Mouse (Mus musculus) activated CD4-positive, CD25-positive, alpha-beta regulatory T cell, adult 4 months (primary cell): Measurements from ENCODE around the gene Qk. TPM values are rescaled to one million over a fixed set of nuclear protein-coding genes. Genes with fewer than 3 reads are reported as not detected.

ENCODE experiments used
- ATAC-seq: one replicate; pipeline ENCODE4 v1.8.0; 2017
- polyA plus RNA-seq, 2 experiments: library from polyadenylated mRNA; unstranded; fragments of 100-300 nt; shearing (Covaris generic); gene quantifications; one replicate each; pipeline ENCODE4 v1.2.1; 2017

Qk gene
- polyA plus RNA-seq = 10 to 100 TPM; 10.5 to 13.4 TPM

DNA sequence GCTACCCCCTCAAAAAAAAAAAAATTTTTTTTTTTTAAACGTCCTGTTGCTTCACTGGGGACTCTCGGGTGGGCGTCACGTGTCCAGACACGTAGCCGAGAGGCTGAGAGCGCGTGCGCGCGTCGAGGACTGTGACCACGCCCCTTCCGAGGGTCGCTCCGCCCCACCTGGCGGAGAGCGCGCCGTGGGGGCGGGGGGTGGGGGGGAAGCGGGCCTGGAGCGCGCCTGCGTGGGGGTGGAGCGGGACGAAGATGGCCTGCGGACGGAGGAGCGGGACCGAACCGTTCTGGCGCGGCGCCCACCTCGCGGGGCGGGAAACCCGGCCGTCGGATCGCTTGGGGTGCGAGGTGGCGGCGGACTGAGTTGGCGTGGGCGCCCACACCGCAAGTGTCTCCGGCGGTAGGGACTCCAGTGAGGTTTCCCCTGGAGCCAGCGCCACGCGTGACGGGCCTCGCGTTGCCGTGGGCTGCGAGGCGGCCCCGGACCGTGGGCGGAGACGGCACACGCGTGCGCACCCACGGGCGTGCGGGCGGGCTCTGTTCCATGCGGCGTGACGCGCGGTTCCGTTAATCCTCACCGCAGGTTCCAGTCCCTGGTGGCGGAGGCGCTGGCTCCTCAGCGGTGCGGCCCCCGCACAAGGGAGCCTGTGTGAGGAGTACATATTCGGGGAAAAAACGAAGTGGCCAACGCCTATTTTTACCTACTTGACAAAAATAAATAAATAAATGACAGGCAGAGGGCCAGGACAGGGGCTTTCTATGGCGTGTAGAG lies at the start of gene Qk:
Qk (minus strand) TSS at position 170 of the 771 bp plus-strand sequence.
- peak; percentile 62 for ATAC-seq

DNA sequence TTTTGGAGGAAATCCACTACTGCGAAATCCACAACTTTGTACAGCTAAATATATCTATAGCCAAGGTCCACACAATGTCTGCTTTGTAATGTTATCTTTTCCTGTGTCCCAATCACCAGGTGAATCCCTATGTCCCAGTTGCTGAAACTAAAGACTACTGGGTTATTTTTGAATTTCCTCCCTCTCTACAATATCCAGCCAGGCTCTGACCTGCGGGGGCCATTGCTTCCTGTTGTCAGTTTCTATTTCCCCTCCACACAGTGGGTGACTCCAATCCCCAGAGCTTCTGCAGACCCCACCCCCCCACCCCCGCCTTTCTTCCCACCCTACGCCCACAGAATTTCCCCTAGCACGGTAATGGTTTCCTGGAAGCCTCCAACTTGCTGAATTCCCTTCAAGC lies 47.4 kb upstream of the Qk start:
- no peak for ATAC-seq

- no peak for ATAC-seq
These were observed 46.9 kb upstream of the Qk start for GRCm38 (mm10) chr17:10366577-10366976.

DNA sequence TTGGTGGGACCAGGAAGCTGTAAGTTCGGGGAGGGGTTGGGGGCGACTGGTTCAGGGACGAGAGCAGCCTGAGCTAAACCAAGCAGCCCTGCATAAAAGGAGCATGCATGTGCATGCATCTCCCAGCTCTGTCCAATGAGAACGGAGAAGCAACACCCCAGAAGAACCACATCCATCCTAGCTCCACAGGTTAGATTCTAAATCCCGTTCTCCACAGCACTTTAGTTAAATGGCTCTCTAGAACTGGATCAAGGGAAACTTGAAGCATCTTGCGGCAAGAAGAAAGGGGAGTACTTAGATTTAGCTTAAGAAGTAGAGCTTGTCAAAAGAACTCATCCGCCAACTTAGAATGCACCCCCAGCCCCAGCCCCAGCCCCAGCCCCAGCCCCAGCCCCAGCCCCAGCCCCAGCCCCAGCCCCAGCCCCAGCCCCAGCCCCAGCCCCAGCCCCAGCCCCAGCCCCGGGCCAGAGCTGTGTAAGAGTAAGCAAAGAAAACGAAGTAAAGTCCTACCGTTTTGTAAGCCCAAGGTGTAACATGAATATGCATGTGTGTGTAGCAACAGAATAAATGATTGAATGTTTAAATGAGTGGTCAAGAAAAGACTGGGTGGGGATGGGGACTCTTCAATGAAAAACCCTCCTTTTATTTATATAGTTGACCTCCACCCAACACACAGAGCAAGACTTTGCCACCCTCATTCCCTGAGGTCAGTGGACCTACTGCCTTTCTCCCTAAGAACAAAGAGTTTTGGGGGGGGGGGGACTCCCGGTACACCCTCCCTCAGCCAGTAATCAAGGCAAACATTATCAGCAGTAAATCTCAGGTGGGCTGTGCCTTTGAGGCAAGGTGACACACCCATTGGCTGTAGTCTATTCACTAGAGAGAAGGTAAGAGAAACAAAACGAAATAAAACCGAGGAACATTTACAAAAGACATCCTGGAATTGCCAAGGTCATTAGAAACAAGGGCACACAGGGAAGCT lies 46.1 kb upstream of the Qk start:
- no peak for ATAC-seq

DNA sequence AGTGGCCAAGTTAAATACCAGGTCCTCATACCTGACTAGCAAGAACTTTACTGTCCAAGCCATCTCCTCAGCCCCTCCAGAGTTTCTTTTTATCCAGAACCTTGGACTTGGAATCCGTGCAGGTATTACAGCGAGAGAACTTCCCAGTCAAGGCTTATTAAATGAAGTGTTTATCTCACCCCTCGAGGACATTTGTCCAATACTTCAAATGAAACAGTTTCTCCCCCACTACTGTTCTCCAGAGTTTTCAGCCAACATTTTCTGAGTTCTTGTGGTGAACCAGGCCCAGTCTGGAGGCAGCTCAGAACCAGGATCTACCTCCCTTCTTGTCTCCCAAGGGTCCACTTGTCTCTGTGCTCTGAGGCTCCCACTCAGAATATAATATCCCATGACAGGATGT lies 43.5 kb upstream of the Qk start:
- no peak for ATAC-seq

DNA sequence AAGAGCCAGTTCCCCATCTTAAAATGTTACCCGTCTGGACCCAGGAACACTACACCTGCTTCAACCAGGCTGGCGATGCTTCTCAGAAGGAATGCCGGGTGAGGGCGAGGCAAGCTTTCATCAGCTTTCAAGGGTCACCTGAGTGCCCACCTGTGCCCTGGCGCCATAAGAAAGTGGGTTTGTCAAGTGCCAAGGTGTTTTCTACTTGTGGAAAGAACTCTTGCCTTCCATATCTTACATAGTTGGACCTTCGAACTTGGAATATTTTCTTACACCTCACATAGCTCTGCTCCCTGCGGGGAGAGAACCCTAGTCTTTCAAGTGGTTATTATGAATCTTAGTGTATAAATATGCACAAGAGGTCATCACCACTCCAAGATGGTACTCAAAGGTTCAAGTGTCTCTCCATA lies 42.2 kb upstream of the Qk start:
- ATAC-seq = no peak

DNA sequence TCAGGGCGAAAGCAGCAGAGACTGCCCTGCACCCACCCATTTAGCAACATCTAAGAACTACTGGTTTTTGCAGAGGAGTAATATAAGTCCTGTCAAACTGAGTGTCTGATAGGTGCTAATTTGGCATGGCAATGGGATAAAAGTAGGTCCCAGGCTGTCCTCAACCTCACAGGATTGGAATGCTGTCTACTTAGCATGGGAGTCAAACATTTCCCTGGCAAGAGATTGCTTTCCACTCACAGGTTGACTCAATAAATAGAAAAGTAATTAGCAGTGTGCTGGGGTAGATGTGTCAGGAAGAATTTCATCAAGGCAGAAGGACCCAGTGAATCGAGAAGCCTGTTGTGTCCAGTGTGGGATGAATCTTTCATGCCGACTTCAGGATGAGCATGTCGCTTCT lies 41.1 kb upstream of the Qk start:
- ATAC-seq = no peak

GRCm38 (mm10) chr17:10359466-10359865 lies 39.8 kb upstream of the Qk start:
- ATAC-seq = no peak

GRCm38 (mm10) chr17:10357348-10357747 lies 37.7 kb upstream of the Qk start:
- ATAC-seq = no peak

GRCm38 (mm10) chr17:10356294-10356693 lies 36.6 kb upstream of the Qk start:
- ATAC-seq = no peak

GRCm38 (mm10) chr17:10355746-10356145 lies 36.1 kb upstream of the Qk start:
- no peak for ATAC-seq

GRCm38 (mm10) chr17:10338286-10338685 lies 18.6 kb upstream of the Qk start:
- no peak for ATAC-seq

DNA sequence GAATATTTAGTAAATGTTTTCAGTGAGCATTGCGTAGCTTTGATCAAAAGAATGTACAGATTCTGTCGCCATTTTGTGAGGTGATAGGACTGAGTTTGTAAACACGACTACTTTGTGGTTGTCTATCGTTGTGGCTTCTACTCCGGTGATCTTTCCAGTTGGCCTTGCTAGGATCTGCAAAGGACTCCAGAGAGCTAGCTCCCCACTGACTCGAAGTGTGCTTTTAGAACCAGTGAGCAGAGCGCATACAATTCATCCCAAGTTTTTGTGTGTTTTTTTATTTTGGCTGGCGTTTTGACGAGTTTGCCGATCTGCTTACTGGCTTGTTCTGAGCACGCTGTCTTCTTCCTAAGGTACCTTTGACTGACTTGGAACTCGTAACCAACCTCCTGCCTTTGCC lies 16.9 kb upstream of the Qk start:
- ATAC-seq = no peak

DNA sequence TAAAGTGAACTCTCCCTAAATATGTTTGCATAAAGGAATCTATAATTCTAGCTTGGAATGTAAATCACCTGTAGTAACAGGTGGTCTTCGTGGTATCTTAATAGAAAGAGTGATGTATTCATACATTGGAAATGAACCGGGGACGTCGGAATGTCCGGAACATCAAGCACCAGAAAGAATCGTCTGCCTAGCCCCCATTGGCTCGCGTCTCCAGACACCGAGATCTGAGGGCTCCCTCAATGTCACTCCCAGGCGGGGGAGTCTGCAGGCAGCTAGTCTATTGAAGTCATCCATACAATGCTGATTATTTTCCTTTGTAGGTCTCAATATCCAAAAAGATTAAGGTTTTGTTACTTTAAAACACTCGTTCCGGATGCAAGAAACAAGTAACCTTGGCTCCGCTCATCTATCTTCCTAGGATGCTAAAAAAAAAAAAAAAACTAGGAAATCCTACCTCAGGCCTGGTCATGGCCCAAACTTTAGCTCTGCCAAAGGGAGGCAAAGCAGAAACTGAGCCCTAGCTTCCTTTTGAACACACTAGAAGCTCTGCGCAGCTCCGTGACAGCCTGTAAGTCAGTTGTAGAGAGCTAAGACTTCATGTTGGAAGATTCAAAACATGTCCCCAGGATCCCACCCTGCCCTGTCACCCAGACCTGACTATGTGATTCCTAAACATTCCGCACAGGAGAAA lies 16.3 kb upstream of the Qk start:
- no peak for ATAC-seq

DNA sequence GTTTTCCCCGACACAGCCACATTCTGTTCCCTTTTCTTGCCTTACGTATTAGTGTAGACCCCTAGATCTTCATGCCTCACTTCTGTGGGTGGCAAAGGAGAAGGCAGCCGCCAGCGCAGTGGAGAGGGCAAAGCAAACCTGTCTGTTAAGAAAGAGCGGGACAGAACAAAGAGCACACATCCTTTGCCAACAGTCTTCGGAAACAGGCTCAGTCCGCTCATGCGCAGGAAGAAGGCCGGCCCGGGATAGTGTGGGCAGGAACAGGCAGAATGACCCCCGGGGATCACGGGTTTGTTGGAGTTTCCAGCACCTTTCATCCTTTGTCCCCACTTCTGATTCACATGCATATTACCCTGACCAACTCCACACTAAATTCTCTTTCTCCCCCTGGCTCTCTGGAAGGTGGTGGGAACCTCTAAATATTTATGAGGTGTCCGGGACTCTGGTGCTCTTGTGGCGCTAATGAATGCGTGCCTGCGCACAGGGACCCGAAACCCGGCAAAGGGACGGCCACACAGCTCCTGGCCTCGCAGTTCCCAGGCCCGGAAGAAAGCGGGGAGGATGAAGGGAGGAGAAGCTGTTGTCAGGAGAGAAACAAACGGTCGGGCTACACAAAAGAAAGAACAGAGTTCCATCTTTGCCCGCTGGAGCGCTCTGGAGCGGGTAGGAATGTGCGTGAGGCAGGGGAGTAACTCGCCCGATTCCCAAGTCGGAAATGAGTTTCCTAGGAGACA lies 15.5 kb upstream of the Qk start:
- no peak for ATAC-seq

GRCm38 (mm10) chr17:10334481-10334880 lies 14.8 kb upstream of the Qk start:
- no peak for ATAC-seq

DNA sequence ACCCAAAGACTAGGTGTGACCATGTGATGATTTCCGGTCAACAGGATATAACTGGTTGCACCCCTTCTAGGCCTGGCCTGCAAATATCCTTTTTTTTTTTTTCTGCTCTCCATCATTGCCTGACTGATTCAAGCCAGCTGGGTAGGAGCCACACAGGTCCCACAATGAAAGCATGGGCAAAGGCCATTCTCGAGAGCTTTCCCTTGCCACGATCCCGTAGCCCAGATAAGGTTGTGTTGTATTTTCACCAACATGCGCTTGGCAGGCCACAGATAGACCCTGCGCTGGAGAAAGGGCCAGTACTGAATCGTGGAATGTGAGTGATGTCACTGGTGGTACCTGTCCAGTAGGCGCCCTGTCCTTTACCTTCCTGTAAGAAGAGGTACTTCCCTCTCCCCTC lies 13.7 kb upstream of the Qk start:
- no peak for ATAC-seq

GRCm38 (mm10) chr17:10332127-10332526 lies 12.5 kb upstream of the Qk start:
- ATAC-seq = no peak

GRCm38 (mm10) chr17:10329461-10329860 lies 9.8 kb upstream of the Qk start:
- ATAC-seq = no peak

- ATAC-seq = no peak
These were observed 9.0 kb upstream of the Qk start for GRCm38 (mm10) chr17:10328544-10329100.

GRCm38 (mm10) chr17:10327584-10328210 lies 8.0 kb upstream of the Qk start:
- no peak for ATAC-seq
